Mouse (Mus musculus): Measurements from ENCODE around the gene Heatr9. TPM values are rescaled to one million over a fixed set of nuclear protein-coding genes. Genes with fewer than 3 reads are reported as not detected.

The Heatr9 gene
- polyA plus RNA-seq, 1 experiment from 2014 or later = not detected

DNA sequence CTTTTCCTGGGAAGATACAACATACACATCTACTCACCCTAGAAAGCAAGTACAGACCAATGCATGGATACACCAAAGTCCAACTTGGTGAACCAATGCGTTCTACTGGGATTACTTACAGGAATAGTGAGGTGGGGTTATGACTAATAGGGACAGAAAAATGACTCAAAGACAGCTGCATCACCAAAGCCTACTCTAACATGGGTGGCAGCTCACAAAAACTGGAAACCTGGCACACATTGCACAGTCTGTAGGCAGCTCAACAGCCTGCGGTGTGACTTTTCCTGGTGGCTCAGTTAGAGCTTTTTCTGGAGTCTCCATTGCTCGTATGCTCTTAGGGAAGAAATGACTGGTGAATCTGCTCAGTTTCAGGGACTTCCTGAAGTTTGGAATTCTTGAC is 53.2 kb downstream of the Heatr9 start:
- H3K4me3 ChIP-seq = no peak overlapping the region
- H3K27ac ChIP-seq = no peak overlapping the region
- no peaks in the 10 kb centered on the region for H3K9me3 ChIP-seq (replicated peaks)
- H3K36me3 ChIP-seq = no peaks in the 10 kb centered on the region
- H3K27me3 ChIP-seq = peaks cover 17% of the 10 kb centered on the region
- no peak for ATAC-seq (replicated peaks; ENCODE audit: insufficient number of reproducible peaks, insufficient read depth, low FRiP score, low read depth)
- WGBS = 89% methylated on average over 3 of the region's 3 CpGs
- H3K4me1 ChIP-seq (replicated peaks) = peaks cover 38% of the 10 kb centered on the region
- no peak overlapping the region for H3K4me2 ChIP-seq
- H3K9ac ChIP-seq = no peak overlapping the region

DNA sequence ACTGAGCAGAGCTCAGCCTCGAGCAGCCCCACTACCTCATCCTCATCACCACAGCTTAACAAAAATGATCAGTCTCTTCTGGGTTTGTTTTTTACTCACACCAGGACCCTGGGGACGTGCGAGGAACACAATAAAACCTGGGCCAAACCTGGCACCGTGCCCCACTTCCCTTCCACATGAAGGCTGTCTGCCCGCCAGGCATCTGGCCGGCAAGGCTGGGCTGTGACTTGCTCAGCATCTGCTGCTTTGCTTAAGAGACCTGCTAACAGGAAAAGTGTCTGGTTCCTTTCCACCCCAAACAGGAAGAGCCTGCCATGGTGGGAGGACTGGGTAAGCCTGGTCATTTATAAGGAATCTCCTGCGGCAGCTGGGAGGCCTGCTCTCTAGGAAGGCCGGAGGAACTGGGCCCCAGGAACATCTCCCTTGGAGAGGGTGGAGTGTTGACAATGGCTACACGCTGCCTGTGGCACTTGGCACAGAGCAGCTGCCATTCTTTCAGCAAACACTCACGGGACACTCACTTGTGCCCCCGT is 54.8 kb downstream of the Heatr9 start:
- 8% methylated on average over 11 of the region's 11 CpGs for WGBS
- no peaks in the 10 kb centered on the region for H3K36me3 ChIP-seq
- no peak overlapping the region for H3K9ac ChIP-seq
- no peak overlapping the region for H3K4me3 ChIP-seq
- peak; percentile 83 for ATAC-seq (replicated peaks; ENCODE audit: insufficient number of reproducible peaks, insufficient read depth, low FRiP score, low read depth)
- H3K27me3 ChIP-seq = peaks cover 24% of the 10 kb centered on the region
- H3K4me1 ChIP-seq (replicated peaks) = peaks cover 43% of the 10 kb centered on the region
- H3K9me3 ChIP-seq (replicated peaks) = no peaks in the 10 kb centered on the region
- peak overlapping the region; percentile 62 for H3K27ac ChIP-seq
- H3K4me2 ChIP-seq = peak overlapping the region; percentile 27; the same call in 1 of the 2 replicates

DNA sequence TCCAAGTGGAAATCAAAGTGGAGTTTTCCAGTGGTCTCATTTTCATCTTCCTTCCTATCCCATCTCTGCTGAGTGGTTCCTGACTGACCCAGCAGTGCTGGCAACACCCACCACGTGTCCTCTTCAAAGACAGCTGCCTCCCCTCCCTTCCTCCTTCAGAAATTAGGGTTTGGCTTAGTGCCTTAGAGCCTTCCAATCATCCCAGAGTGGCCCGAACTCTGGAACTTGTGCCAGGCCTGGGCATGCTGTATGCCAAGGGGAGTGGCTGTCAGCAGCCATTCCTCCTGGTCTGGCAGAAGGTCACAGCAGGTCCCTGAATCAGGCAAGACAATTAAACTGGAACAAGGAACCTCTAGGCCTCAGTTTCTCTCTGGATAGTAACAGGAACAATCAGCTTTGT is 56.0 kb downstream of the Heatr9 start:
- Histone ChIP-seq H3K27me3 (peaks cover 32% of the 10 kb centered on the region), H3K4me1 (replicated peaks) (peaks cover 44% of the 10 kb centered on the region), H3K4me2 (no peak overlapping the region), H3K4me3 (no peak overlapping the region), H3K36me3 (no peaks in the 10 kb centered on the region), H3K9ac (no peak overlapping the region), H3K27ac (peak overlapping the region; percentile 62), H3K9me3 (replicated peaks) (no peaks in the 10 kb centered on the region)
- 21% methylated on average over 2 of the region's 2 CpGs for WGBS
- no peak for ATAC-seq (replicated peaks; ENCODE audit: insufficient number of reproducible peaks, insufficient read depth, low FRiP score, low read depth)

DNA sequence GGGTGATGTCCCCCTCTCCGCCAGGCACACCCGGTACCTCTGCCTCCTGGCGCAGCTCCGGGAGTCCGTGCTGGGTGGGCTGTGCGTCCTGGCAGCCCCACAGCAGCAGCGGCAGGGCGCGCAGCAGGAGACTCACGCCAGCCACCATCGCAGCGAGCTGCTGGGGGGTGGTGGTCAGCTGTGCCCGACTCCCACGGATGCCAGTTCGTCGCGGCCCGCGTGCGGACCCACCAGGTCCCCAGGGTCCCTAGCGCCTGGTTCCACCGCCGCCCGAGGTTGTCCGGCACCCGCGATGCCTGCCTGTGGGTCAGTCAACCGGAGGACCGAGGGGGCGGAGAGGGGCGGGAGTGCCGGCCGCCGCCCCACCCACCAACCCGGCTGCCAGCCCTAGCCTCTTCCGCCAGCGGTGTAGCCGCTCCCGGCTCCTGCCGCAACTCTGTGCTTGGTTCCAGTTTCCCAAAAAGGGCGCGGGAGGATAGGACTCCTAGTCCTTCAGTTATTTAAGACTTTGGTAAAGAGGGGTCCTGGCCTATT is 59.2 kb downstream of the Heatr9 start, which contains the start of gene Mmp28:
Gene Mmp28, minus strand, starts transcription at position 361 of the 534 bp plus-strand sequence.
- peak; percentile 60; the same call in 1 of the 2 replicates for ATAC-seq (replicated peaks; ENCODE audit: insufficient number of reproducible peaks, insufficient read depth, low FRiP score, low read depth)
- Histone ChIP-seq H3K4me3 (peak within 1 kb of the TSS; percentile 73), H3K27ac (peak within 1 kb of the TSS; percentile 4; the same call in 1 of the 2 replicates), H3K27me3 (peaks cover 32% of the 10 kb centered on the region), H3K9ac (peak within 1 kb of the TSS; percentile 70), H3K4me1 (replicated peaks) (peaks cover 42% of the 10 kb centered on the region), H3K4me2 (peak within 1 kb of the TSS; percentile 89), H3K9me3 (replicated peaks) (no peaks in the 10 kb centered on the region), H3K36me3 (no peaks in the 10 kb centered on the region)
- WGBS = under 1% methylated on average over 42 of the region's 42 CpGs

Other genes starting within 250 kb of the Heatr9 start
- 0.20 and 0.41 TPM in 2 replicates for gene Slfn14, start 235.4 kb downstream of the Heatr9 start, polyA plus RNA-seq (2015; fragmentation: Nextera tagmentation; extraction: Ambion mirVana)
- gene Ap2b1, start 223.2 kb downstream of the Heatr9 start, polyA plus RNA-seq (2015; fragmentation: Nextera tagmentation; extraction: Ambion mirVana) = 32.1 and 39.5 TPM in 2 replicates
- 7.9 and 8.9 TPM in 2 replicates for gene Pex12, start 219.6 kb downstream of the Heatr9 start, polyA plus RNA-seq (2015; fragmentation: Nextera tagmentation; extraction: Ambion mirVana)
- 8.1 and 9.7 TPM in 2 replicates for gene Rasl10b, start 113.0 kb downstream of the Heatr9 start, polyA plus RNA-seq (2015; fragmentation: Nextera tagmentation; extraction: Ambion mirVana)
- 0.11 and 0.13 TPM in 2 replicates for gene Gas2l2, start 92.7 kb downstream of the Heatr9 start, polyA plus RNA-seq (2015; fragmentation: Nextera tagmentation; extraction: Ambion mirVana)
- 0.82 and 1.4 TPM in 2 replicates for gene 1700020L24Rik, start 84.5 kb downstream of the Heatr9 start, polyA plus RNA-seq (2015; fragmentation: Nextera tagmentation; extraction: Ambion mirVana)
- gene Mmp28, start 59.1 kb downstream of the Heatr9 start, polyA plus RNA-seq (2015; fragmentation: Nextera tagmentation; extraction: Ambion mirVana) = 3.8 and 4.0 TPM in 2 replicates
- gene Taf15, start 49.1 kb downstream of the Heatr9 start, polyA plus RNA-seq (2015; fragmentation: Nextera tagmentation; extraction: Ambion mirVana) = 8.8 and 10.5 TPM in 2 replicates
- 0.52 and 1.7 TPM in 2 replicates for gene Ccl5, start 8.3 kb upstream of the Heatr9 start, polyA plus RNA-seq (2015; fragmentation: Nextera tagmentation; extraction: Ambion mirVana)
- gene Ccl9, start 56.5 kb upstream of the Heatr9 start, polyA plus RNA-seq (2015; fragmentation: Nextera tagmentation; extraction: Ambion mirVana) = 3.0 and 7.0 TPM in 2 replicates
- gene Ccl6, start 70.9 kb upstream of the Heatr9 start, polyA plus RNA-seq (2015; fragmentation: Nextera tagmentation; extraction: Ambion mirVana) = 5.5 and 5.9 TPM in 2 replicates
- gene Rpl9-ps1, start 123.4 kb upstream of the Heatr9 start, polyA plus RNA-seq (2015; fragmentation: Nextera tagmentation; extraction: Ambion mirVana) = not detected in 2 replicates
- gene Ccl3, start 127.2 kb upstream of the Heatr9 start, polyA plus RNA-seq (2015; fragmentation: Nextera tagmentation; extraction: Ambion mirVana) = 1.0 and 1.1 TPM in 2 replicates
- 1.1 and 1.3 TPM in 2 replicates for gene Ccl4, start 140.4 kb upstream of the Heatr9 start, polyA plus RNA-seq (2015; fragmentation: Nextera tagmentation; extraction: Ambion mirVana)
- gene Wfdc17, start 181.8 kb upstream of the Heatr9 start, polyA plus RNA-seq (2015; fragmentation: Nextera tagmentation; extraction: Ambion mirVana) = 1.4 and 2.2 TPM in 2 replicates
- gene Wfdc18, start 186.8 kb upstream of the Heatr9 start, polyA plus RNA-seq (2015; fragmentation: Nextera tagmentation; extraction: Ambion mirVana) = 6.5 and 6.9 TPM in 2 replicates
- 0.67 and 3.6 TPM in 2 replicates for gene Wfdc21, start 224.8 kb upstream of the Heatr9 start, polyA plus RNA-seq (2015; fragmentation: Nextera tagmentation; extraction: Ambion mirVana)
- 13.2 and 16.4 TPM in 2 replicates for gene Heatr6, start 231.5 kb upstream of the Heatr9 start, polyA plus RNA-seq (2015; fragmentation: Nextera tagmentation; extraction: Ambion mirVana)

All from heart, embryonic 15.5 days (tissue).